Mouse (Mus musculus): ENCODE measurements around the gene Omt2a. TPM values are rescaled to one million over a fixed set of nuclear protein-coding genes. Genes with fewer than 3 reads are reported as not detected.
A peak's percentile ranks its signal among the peaks of the same experiment; 100 is the strongest.
"Not testable (repeated sequence)": the region's sequence is repeated elsewhere in the genome, so short reads cannot be mapped to it uniquely, and the experiment has no call there.

Gene Omt2a
- total RNA-seq, 2 experiments from 2014 or later: not detected

DNA sequence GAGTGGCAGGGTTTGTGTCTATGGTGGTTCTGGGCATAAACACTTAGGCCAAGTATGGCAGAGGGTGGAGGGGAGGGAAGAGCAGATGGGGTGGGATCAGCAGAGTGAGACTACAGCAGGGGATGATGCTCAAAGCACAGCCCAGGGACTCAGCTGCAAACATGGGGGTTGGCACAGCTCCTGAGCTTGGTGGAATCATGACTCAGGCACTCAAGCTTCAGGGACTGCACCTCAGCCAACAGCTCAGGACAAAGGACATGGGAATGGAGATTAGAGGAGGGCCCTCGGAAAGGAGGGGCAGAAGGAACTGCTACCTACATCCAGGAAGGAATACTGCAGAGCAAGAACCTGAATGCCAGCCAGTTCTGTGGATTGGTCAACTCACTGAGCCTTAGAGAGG lies 15.5 kb downstream of the Omt2a start:
- not testable (repeated sequence) for DNase-seq (ENCODE audit: low spot score in 2 of 2)

DNA sequence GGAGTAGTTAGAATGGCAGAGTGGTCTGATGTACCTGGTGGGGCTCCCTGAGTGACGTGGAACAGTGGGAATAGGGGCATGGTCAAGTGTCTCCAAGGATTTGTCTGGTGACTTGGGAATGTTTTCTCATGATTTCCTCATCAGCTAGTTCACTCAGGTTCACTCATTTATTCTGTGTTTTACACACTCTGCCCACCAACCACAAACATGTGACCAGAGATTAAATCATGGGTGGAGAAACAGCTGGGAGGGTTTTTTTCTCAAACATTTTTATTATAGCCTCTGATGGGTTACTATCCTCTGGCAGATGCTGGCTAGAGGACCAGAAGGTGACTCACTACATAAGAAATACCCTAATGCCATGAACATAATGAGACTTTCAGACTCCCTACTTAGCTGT lies 16.4 kb downstream of the Omt2a start:
- DNase-seq (ENCODE audit: low spot score in 2 of 2): no peak

DNA sequence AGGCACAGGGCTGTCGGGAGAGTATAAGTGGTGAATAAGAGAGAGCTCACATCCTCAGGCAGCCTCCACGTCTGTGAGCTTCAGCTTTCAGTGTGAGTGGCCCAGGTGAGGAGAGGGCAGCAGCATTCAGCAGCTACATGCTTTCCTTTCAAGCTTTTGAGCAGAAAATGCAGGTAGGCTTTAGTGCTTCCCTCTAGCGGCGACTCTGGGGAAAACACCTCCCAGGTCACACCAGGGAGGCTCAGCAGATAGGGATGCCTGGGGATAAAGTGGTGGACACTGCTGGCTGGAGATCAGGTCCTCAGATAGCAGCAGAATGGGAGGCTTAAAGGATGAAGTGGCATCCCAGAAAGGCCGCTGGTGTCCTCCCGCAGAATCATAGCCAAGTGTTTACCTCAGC lies 18.5 kb downstream of the Omt2a start:
- DNase-seq (ENCODE audit: low spot score in 2 of 2): peak; percentile 4 to 41

DNA sequence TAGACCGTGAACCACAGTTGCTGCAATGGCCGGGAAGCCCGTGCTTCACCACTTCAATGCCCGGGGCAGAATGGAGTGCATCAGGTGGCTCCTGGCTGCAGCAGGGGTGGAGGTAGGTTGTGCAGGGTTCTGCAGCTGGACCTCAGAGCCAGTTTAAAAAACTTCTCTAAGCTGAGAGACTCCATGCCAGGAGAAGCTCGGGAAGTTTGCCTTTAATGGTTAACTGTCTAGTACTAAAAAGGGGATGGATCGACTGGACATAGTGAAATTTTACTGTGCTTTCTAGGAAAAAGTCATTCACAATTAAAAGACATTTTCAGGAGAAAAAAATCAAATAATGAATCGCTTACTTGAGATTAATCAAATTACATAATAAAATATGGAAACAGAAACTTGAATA lies 19.8 kb downstream of the Omt2a start:
- DNase-seq (ENCODE audit: low spot score in 2 of 2): not testable (repeated sequence)

DNA sequence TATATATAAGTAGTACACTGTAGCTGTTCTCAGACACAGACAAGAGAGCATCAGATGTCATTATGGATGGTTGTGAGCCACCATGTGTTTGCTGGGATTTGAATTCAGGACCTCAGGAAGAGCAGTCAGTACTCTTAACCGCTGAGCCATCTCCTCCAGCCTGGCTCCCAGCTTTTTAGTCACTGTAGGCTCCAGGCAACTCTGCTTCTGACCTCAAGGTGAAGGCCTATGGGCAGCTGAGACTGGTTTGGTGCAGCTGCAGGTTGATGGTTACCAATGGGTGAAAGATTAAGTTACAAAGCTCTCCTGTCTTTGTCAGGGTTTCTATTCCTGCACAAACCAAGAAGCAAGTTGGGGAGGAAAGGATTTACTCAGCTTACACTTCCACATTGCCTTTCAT lies 20.9 kb downstream of the Omt2a start:
- DNase-seq (ENCODE audit: low spot score in 2 of 2): not testable (repeated sequence)

DNA sequence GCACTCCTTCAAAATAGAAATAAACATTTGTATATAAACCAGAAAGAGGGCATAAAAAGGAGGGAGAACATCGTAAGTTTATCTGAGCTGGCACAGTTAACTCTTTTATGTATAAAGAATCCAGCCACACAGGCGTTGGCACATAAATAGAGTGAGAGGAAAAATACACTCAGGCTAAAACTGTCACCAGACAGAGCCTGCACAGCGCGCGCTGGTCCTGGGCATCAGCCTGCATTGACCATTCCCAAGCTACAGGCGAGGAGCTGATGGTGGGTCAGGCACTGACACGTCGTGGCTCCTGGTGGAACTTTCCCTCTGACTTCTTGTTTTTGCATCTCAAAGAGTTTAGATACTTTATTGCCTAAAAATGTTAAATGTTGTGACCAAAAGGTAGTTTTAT lies 22.1 kb downstream of the Omt2a start:
- not testable (repeated sequence) for DNase-seq (ENCODE audit: low spot score in 2 of 2)

DNA sequence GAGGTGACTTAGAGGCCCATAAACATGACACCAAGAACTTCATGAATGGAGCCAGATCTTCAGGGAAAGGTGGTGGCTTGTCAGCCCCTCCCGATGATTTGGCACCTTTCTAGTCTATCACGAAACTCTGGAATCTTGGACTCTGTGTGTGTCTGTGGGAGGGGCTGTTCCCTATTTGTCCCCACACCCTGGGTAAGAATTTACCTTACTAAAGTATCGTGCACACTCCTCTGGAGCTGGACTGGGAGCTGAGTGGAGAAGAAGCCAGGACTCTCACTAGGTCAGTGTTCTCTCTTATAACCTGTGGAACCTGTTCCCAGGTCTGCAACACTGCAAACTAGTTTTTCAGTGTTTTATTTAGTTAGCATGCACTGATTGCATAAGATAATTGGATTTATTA lies 24.9 kb downstream of the Omt2a start, which contains the start of gene Gm10639:
Gene Gm10639, plus strand, starts transcription at position 201 of the 400 bp plus-strand sequence.
- not testable (repeated sequence) for DNase-seq (ENCODE audit: low spot score in 2 of 2)

DNA sequence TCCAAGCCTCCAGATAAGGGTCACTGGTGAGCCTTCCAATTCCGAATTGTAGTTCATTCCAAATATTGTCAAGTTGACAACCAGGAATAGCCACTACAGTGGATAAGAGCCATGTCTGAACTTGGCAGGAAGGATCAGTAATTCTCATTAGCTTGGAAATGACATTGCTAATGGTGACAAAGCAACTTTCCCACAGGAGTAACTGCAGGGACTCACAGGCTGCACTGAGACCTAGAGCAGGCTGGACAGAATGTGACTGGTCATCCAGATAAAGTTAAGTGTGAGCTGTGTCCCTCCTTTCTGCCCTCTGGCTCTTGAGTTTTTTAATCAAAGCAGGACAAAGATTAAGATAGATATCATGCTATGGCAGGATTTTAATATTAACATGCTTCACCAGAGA lies 25.5 kb downstream of the Omt2a start:
- not testable (repeated sequence) for DNase-seq (ENCODE audit: low spot score in 2 of 2)

DNA sequence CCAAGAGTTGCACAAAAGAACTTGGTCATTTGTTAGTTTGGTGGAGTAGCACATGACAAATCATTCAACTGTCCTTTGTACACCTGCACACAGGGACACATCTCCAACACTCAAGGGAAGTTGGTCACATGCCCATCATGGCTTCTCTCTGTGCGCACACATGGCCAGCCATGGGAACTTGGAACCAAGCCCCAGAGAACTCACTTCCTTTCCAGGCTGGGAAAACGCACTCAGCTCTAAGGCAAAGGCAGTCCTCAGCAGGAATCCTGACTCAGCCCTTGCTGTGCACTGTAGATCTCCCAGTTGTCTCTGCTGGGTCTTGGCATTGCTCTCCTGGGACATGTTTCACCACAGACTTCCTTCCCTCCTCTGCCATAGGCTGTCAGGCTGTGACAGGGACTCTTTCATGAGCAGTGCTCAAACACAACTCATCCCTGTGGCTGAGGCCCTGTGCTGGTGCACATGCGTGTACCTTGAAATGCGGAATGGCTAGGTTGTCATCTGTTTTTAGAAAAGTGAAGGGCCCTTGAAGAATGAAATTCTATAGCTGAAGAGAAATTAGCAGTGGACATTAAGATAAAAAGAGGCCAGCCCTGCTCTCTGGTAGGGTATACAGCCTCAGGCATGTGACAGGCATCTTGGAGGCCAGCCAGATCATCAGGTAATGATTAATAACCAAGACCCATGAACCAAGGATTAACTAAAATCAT lies 32.4 kb downstream of the Omt2a start:
- DNase-seq (ENCODE audit: low spot score in 2 of 2): not testable (repeated sequence)

DNA sequence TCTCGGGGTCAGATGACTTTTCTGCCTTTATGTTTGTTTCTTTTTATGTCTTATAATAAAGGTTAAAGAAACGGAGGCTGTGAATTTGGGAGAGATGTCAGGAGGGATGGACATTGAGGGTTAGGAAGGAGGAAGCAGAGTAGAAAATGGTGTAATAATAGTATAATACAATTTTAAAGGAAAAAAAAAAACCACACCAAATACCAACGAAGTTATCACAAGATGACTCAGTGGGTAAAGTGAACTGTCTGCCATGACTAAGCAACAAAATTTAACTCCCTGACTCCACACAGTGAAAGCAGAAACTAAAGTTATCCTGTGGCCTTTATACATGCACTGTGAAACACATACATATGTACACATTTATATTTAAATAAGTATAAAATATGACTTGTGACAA lies 43.7 kb downstream of the Omt2a start:
- DNase-seq (ENCODE audit: low spot score in 2 of 2): not testable (repeated sequence)

Other genes starting within 250 kb of the Omt2a start
- gene Fbxo9, start 205.7 kb downstream of the Omt2a start, total RNA-seq (2021): 10 to 100 TPM; 99.6 to 99.8 TPM
- 10 to 100 TPM; 15.7 to 16.6 TPM for gene Ick, start 205.6 kb downstream of the Omt2a start, total RNA-seq (2021)
- 10 to 100 TPM; 38.5 to 45.8 TPM for gene Gsta4, start 132.0 kb downstream of the Omt2a start, total RNA-seq (2021)
- gene Gsta1, start 84.1 kb downstream of the Omt2a start, total RNA-seq (2021): not detected
- not detected for gene Gm3776, start 57.7 kb downstream of the Omt2a start, total RNA-seq (2021)
- not detected for gene Gm10639, start 24.9 kb downstream of the Omt2a start, total RNA-seq (2021)
- gene Omt2b, start 12.8 kb upstream of the Omt2a start, total RNA-seq (2021): not detected
- gene Gsta2, start 41.0 kb upstream of the Omt2a start, total RNA-seq (2021): under 1 TPM in 1 of 2 experiments, not detected in 1; 0.88 TPM
- gene Dppa5a, start 53.4 kb upstream of the Omt2a start, total RNA-seq (2021): not detected
- not detected for gene Ooep, start 63.9 kb upstream of the Omt2a start, total RNA-seq (2021)
- not detected for gene Ddx43, start 81.0 kb upstream of the Omt2a start, total RNA-seq (2021)
- gene Cgas, start 128.4 kb upstream of the Omt2a start, total RNA-seq (2021): under 1 TPM; 0.40 to 0.65 TPM
- 10 to 100 TPM; 25.3 to 25.7 TPM for gene Mto1, start 133.4 kb upstream of the Omt2a start, total RNA-seq (2021)
- under 1 TPM in 1 of 2 experiments, not detected in 1; 0.42 TPM for gene Gm17324, start 134.0 kb upstream of the Omt2a start, total RNA-seq (2021)
- gene Eef1a1, start 174.4 kb upstream of the Omt2a start, total RNA-seq (2021): 1,000 to 10,000 TPM; 2,328 to 2,361 TPM

Measured in left cerebral cortex, adult 18-20 months (tissue).